Mouse (Mus musculus): ENCODE data around the gene Odc1.

The Odc1 gene

DNA sequence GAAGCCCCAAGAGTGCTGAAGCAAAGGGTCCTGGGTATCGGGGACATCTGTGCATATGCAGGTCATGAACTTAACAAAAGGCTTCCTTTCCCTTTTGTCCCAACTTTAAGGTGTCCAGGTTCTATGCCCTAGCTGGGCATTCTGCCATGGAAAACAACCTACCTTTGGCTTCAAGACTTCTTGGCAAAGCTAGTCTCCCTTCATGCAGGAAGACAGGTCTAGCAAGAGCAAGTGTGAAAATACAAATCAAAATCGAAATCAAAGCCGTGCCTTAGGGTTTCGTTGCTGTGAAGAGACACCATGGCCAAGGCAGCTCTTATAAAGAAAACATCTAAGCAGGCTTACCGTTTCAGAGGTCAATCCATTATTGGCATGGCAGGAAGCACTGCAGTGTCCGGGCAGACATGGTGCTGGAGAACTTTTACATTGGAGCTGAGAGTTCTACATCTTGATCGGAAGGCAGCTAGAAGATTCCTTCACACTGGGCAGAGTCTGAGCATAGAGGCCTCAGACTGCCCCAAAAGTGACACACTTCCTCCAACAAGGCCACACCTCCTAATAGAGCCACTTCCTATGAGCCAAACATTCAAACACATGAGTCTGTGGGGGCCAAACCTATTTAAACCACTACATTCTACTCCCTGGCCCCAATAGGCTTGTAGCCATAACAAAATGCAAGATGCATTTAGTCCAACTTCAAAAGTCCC, 44.5 kb downstream of the Odc1 start:
- no peak for DNase-seq

GRCm38 (mm10) chr12:17591249-17591648, 46.7 kb downstream of the Odc1 start:
- no peak for DNase-seq

DNA sequence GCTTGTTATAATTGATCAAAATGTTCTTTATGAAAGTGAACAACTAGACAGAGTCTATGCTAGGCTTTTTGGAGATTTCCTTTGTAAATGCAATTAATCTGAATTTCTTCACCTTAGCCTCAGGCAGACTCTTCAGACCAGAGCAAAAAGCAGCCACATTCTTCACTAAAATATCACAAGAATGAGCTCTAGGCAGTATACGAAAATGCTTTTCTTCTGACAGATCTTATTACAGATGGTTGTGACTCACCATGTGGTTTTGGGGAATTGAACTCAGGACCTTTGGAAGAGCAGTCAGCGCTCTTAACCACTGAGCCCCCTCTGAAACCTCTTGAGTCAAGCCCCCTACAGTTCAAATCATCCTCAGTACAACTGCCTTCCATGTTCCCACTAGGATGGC, 49.4 kb downstream of the Odc1 start:
- DNase-seq, result no peak

GRCm38 (mm10) chr12:17594701-17595100, 50.1 kb downstream of the Odc1 start:
- no peak for DNase-seq

GRCm38 (mm10) chr12:17595166-17595565, 50.6 kb downstream of the Odc1 start:
- no peak for DNase-seq

Measured in right cerebral cortex, postnatal 14 days (tissue).